Mouse (Mus musculus): Measurements from ENCODE around the gene Dennd4a. TPM values are rescaled to one million over a fixed set of nuclear protein-coding genes. Genes with fewer than 3 reads are reported as not detected.
"Not testable (repeated sequence)": the region's sequence is repeated elsewhere in the genome, so short reads cannot be mapped to it uniquely, and the experiment has no call there.

The Dennd4a gene
- polyA plus RNA-seq, 1 experiment from 2014 or later: 14.1 TPM

DNA sequence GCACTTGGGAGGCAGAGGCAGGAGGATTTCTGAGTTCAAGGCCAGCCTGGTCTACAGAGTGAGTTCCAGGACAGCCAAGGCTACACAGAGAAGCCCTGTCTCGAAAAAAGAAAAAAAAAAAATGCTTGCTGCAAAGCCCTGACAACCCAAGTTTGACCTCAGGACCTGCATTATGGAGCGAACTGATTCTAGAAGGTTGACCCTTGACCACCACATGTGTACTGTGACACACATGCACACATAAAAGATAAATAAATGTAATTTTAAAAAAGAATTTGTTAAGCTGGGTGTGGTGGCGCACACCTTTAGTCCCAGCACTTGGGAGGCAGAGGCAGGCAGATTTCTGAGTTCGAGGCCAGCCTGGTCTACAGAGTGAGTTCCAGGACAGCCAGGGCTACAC lies 8.5 kb downstream of the Dennd4a start:
- H3K9ac ChIP-seq (replicated peaks; ENCODE audit: low read length); H3K27me3 ChIP-seq (ENCODE audit: control insufficient read depth, insufficient read depth, low read length); H3K4me3 ChIP-seq (replicated peaks; ENCODE audit: low read depth, low read length); H3K9me3 ChIP-seq (ENCODE audit: control insufficient read depth, low read length); DNase-seq; H3K36me3 ChIP-seq (ENCODE audit: control insufficient read depth, insufficient read depth, low read length); H3K4me2 ChIP-seq (ENCODE audit: low read length); H3K4me1 ChIP-seq (ENCODE audit: control insufficient read depth, insufficient read depth, low read length); ATAC-seq (ENCODE audit: low FRiP score, low TSS enrichment); H3K27ac ChIP-seq (replicated peaks; ENCODE audit: low read depth, low read length): not testable (repeated sequence)
- WGBS: 96% methylated on average over 4 of the region's 4 CpGs

DNA sequence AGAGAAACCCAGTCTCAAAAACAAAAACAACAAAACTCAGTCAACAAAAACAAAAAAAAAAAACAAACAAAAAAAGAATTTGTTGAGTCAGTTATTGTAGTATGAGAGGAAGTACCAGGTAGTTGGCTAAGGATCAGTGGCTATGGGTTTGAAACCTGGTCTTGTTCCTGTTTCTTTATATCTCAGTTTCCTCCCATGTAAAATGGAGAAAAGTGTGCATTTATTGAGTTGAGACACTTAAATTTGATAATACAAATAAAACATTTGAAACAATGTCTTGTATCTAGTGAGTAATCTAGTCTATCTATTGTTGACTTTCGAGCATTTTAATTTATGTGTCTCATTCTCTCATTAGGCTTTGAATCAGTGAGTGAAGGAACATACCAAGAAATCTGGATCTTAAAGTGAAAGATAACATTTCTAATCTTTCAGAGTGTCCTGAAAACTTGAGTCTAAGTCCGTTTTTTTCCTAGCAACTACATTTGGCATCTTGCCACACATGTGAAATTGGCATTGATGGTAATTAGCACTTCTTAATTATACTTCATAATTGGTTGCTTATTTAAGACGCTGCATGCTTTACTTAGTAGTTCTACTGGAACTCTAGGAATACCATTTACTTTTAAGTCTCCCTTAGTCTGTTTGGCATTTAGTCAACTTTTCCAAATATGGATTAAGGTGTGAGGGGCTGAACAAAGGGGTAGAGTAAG lies 9.1 kb downstream of the Dennd4a start:
- Histone ChIP-seq H3K27me3 (ENCODE audit: control insufficient read depth, insufficient read depth, low read length) (no peaks in the 10 kb centered on the region), H3K4me3 (replicated peaks; ENCODE audit: low read depth, low read length) (no peak overlapping the region), H3K9ac (replicated peaks; ENCODE audit: low read length) (no peak overlapping the region), H3K4me1 (ENCODE audit: control insufficient read depth, insufficient read depth, low read length) (no peaks in the 10 kb centered on the region), H3K36me3 (ENCODE audit: control insufficient read depth, insufficient read depth, low read length) (no peaks in the 10 kb centered on the region), H3K27ac (replicated peaks; ENCODE audit: low read depth, low read length) (no peak overlapping the region), H3K4me2 (ENCODE audit: low read length) (no peak overlapping the region), H3K9me3 (ENCODE audit: control insufficient read depth, low read length) (no peaks in the 10 kb centered on the region)
- DNase-seq (no peak), ATAC-seq (ENCODE audit: low FRiP score, low TSS enrichment) (no peak)
- 86% methylated on average over 3 of the region's 3 CpGs for WGBS

DNA sequence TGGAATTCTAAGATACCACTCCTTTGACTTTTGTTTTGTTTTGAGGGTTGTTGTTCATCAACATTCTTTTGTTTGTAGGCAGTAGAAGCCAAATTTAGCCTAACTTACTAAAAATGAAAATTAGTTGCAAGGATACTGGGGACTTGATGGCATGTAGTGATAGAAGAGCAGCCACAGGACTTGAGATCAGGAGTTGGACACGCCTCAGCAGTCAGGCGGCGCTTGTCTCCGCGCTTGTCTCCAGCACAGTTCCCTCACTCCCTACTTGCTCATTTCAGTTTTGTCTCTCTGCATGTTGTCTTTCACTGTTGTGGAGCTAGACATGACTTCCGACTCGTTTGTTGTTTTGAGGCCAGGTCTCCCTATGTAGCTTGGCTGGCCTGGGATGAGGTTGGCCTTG lies 11.1 kb downstream of the Dennd4a start:
- no peak overlapping the region for H3K27ac ChIP-seq (replicated peaks; ENCODE audit: low read depth, low read length)
- ATAC-seq (ENCODE audit: low FRiP score, low TSS enrichment) (no peak), DNase-seq (no peak)
- H3K36me3 ChIP-seq (ENCODE audit: control insufficient read depth, insufficient read depth, low read length): no peaks in the 10 kb centered on the region
- H3K9me3 ChIP-seq (ENCODE audit: control insufficient read depth, low read length): no peaks in the 10 kb centered on the region
- H3K9ac ChIP-seq (replicated peaks; ENCODE audit: low read length): no peak overlapping the region
- no peaks in the 10 kb centered on the region for H3K27me3 ChIP-seq (ENCODE audit: control insufficient read depth, insufficient read depth, low read length)
- no peaks in the 10 kb centered on the region for H3K4me1 ChIP-seq (ENCODE audit: control insufficient read depth, insufficient read depth, low read length)
- no peak overlapping the region for H3K4me3 ChIP-seq (replicated peaks; ENCODE audit: low read depth, low read length)
- no peak overlapping the region for H3K4me2 ChIP-seq (ENCODE audit: low read length)
- WGBS: 70% methylated on average over 7 of the region's 7 CpGs

DNA sequence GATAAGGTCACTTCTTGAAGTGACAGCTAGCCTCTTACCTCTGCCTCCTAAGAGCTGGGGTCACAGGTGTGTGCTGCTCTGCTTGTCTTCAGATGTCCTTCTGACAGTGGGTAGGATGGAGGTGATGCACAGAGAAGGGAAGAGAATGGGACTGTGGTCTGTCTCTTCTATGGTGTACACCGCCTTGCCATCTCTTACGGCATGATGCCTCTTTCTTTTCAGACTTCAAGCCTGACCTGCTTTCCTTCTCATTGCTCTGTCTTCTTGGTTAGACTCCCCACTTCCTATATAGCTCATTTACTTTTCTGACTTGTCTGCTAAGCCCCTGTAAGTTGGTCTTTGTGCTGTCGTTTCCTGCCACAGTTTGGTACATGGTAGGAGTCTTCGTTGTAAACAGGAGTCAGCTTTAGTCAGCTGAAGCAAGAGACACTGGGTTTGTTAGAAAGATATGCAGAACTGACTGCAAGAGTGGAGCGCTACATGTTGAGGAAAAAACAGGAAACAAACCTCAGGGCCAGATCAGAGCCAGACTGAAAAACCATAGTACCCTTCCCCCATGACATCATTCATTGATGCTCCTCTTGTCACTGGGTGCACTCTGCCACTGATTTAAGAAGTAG lies 13.4 kb downstream of the Dennd4a start:
- DNase-seq: no peak
- no peak overlapping the region for H3K4me2 ChIP-seq (ENCODE audit: low read length)
- no peak overlapping the region for H3K4me3 ChIP-seq (replicated peaks; ENCODE audit: low read depth, low read length)
- H3K27me3 ChIP-seq (ENCODE audit: control insufficient read depth, insufficient read depth, low read length): no peaks in the 10 kb centered on the region
- WGBS: 85% methylated on average over 5 of the region's 5 CpGs
- H3K36me3 ChIP-seq (ENCODE audit: control insufficient read depth, insufficient read depth, low read length): no peaks in the 10 kb centered on the region
- no peaks in the 10 kb centered on the region for H3K4me1 ChIP-seq (ENCODE audit: control insufficient read depth, insufficient read depth, low read length)
- no peak for ATAC-seq (ENCODE audit: low FRiP score, low TSS enrichment)
- H3K9ac ChIP-seq (replicated peaks; ENCODE audit: low read length): no peak overlapping the region
- H3K9me3 ChIP-seq (ENCODE audit: control insufficient read depth, low read length): no peaks in the 10 kb centered on the region
- no peak overlapping the region for H3K27ac ChIP-seq (replicated peaks; ENCODE audit: low read depth, low read length)

DNA sequence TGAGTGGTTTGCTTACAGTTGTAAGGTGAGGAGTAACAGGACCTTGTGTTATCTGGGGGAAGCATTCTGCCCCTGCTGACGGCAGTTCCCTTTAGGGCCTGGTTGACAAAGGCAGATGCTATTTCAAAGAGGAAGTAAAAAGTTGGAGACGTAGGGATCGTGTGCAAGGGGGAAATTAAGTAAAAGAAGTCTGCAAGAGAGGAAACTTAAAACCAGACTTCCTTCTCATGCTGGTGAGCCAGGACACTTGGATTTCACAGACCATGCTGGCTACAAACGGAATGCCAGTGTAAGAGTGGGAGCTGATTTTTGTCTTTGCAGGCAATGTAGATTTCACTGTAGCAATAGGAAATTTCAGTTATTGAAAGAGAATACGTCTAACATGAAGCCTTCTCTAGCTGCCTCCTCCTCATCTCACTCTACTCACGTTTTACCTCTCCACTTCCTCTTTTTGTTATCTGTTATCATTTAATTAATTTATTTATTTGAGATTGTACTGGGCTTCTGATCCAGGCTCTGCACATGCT lies 19.0 kb downstream of the Dennd4a start:
- Histone ChIP-seq H3K4me3 (replicated peaks; ENCODE audit: low read depth, low read length) (no peak overlapping the region), H3K9ac (replicated peaks; ENCODE audit: low read length) (no peak overlapping the region), H3K36me3 (ENCODE audit: control insufficient read depth, insufficient read depth, low read length) (no peaks in the 10 kb centered on the region), H3K4me1 (ENCODE audit: control insufficient read depth, insufficient read depth, low read length) (no peaks in the 10 kb centered on the region), H3K4me2 (ENCODE audit: low read length) (no peak overlapping the region), H3K9me3 (ENCODE audit: control insufficient read depth, low read length) (no peaks in the 10 kb centered on the region), H3K27ac (replicated peaks; ENCODE audit: low read depth, low read length) (no peak overlapping the region), H3K27me3 (ENCODE audit: control insufficient read depth, insufficient read depth, low read length) (no peaks in the 10 kb centered on the region)
- 78% methylated on average over 6 of the region's 6 CpGs for WGBS
- ATAC-seq (ENCODE audit: low FRiP score, low TSS enrichment): no peak
- no peak for DNase-seq

DNA sequence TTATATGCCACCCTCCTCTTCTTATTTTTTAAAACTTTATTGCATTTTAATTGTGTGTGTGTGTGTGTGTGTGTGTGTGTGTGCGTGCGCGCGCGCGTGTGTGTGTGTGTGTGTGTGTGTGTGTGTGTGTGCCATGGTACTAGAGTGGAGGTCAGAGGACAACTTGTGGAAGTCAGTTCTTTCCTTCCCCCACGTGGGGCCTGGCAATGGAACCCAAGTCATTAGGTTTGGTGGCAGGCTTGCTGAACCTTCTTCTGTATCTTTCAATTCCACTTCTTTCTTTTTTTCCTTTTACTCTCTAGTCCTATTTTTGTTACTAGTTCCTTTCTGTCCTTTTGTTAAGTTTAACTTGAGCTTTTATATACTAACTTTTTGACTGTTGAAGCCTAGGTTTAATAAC lies 19.5 kb downstream of the Dennd4a start:
- Histone ChIP-seq H3K27me3 (ENCODE audit: control insufficient read depth, insufficient read depth, low read length) (no peaks in the 10 kb centered on the region), H3K36me3 (ENCODE audit: control insufficient read depth, insufficient read depth, low read length) (0 out of 2 replicates have a peak, but pooled peaks cover under 1% of the 10 kb centered on the region), H3K27ac (replicated peaks; ENCODE audit: low read depth, low read length) (no peak overlapping the region), H3K4me2 (ENCODE audit: low read length) (no peak overlapping the region), H3K9ac (replicated peaks; ENCODE audit: low read length) (no peak overlapping the region), H3K9me3 (ENCODE audit: control insufficient read depth, low read length) (no peaks in the 10 kb centered on the region), H3K4me3 (replicated peaks; ENCODE audit: low read depth, low read length) (no peak overlapping the region), H3K4me1 (ENCODE audit: control insufficient read depth, insufficient read depth, low read length) (no peaks in the 10 kb centered on the region)
- WGBS: 93% methylated on average over 7 of the region's 7 CpGs
- DNase-seq (no peak), ATAC-seq (ENCODE audit: low FRiP score, low TSS enrichment) (no peak)

DNA sequence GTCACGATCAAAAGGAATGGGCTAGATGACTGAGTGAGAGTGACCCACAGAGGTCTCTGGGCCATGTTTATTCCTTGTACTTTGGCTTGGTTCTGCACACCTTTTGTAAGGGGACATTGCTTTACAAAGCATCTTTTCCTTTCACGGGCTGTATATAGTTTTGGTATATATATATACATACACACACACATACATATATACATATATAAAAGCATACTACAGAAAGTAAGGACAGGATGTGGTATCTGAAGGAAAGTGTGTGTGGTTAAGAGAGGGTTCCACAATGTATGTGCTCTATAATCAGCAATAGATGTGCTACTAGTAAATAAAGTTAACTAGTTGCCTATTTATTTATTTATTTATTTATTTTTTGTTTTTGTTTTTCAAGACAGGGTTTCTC lies 20.6 kb downstream of the Dennd4a start:
- Histone ChIP-seq H3K9me3 (ENCODE audit: control insufficient read depth, low read length) (no peaks in the 10 kb centered on the region), H3K36me3 (ENCODE audit: control insufficient read depth, insufficient read depth, low read length) (0 out of 2 replicates have a peak, but pooled peaks cover 4% of the 10 kb centered on the region), H3K9ac (replicated peaks; ENCODE audit: low read length) (no peak overlapping the region), H3K4me1 (ENCODE audit: control insufficient read depth, insufficient read depth, low read length) (no peaks in the 10 kb centered on the region), H3K4me3 (replicated peaks; ENCODE audit: low read depth, low read length) (no peak overlapping the region), H3K4me2 (ENCODE audit: low read length) (no peak overlapping the region), H3K27me3 (ENCODE audit: control insufficient read depth, insufficient read depth, low read length) (no peaks in the 10 kb centered on the region), H3K27ac (replicated peaks; ENCODE audit: low read depth, low read length) (no peak overlapping the region)
- DNase-seq (no peak), ATAC-seq (ENCODE audit: low FRiP score, low TSS enrichment) (no peak)
- WGBS: 92% methylated on average over 2 of the region's 2 CpGs

DNA sequence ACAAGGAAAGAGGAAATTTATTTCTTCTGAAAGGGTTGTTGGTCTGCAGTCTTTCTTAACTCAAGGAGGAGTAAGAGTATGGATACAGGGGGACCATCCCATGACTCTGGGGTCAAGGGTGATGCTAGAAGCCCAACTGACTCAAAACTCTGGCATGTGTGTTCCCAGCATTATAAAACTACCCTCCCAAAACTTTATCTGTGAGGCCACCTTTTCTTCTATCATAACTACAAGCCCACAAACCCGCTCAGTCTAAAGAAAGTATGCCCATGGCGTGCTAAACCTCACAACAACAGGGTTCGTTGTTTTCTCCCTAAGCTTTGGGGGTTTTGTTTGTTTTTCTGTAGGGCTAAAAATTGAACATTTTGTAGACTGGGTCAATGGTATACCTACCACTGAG lies 23.3 kb downstream of the Dennd4a start:
- no peaks in the 10 kb centered on the region for H3K27me3 ChIP-seq (ENCODE audit: control insufficient read depth, insufficient read depth, low read length)
- no peaks in the 10 kb centered on the region for H3K9me3 ChIP-seq (ENCODE audit: control insufficient read depth, low read length)
- no peaks in the 10 kb centered on the region for H3K4me1 ChIP-seq (ENCODE audit: control insufficient read depth, insufficient read depth, low read length)
- no peak overlapping the region for H3K27ac ChIP-seq (replicated peaks; ENCODE audit: low read depth, low read length)
- 0 out of 2 replicates have a peak, but pooled peaks cover 4% of the 10 kb centered on the region for H3K36me3 ChIP-seq (ENCODE audit: control insufficient read depth, insufficient read depth, low read length)
- H3K4me3 ChIP-seq (replicated peaks; ENCODE audit: low read depth, low read length): no peak overlapping the region
- WGBS: 95% methylated on average over 3 of the region's 3 CpGs
- no peak overlapping the region for H3K4me2 ChIP-seq (ENCODE audit: low read length)
- DNase-seq (no peak), ATAC-seq (ENCODE audit: low FRiP score, low TSS enrichment) (no peak)
- no peak overlapping the region for H3K9ac ChIP-seq (replicated peaks; ENCODE audit: low read length)

DNA sequence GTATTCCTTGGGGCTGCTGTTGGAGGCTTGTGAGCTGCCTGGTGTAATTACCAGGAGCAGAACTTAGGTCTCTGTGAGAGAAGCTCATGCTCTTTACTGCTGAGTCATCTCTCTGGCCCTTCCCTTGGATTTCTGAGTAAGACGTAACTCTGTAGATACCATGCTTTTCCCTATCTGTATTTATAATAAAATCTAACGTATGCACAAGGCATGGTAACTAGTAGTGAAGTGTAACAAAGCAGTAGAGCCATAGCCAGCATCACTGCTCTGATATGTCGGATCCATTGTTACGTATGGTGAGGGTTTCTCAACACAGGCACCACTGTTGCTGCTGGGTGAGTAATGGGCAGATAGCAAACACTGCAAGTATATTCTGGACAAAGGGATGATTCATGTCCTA lies 34.2 kb downstream of the Dennd4a start:
- ATAC-seq (ENCODE audit: low FRiP score, low TSS enrichment): no peak

More for the DNA sequence above, 34.2 kb downstream of the Dennd4a start:
- H3K4me1 ChIP-seq (ENCODE audit: control insufficient read depth, insufficient read depth, low read length): no peaks in the 10 kb centered on the region
- no peak for DNase-seq
- no peak overlapping the region for H3K4me3 ChIP-seq (replicated peaks; ENCODE audit: low read depth, low read length)
- no peak overlapping the region for H3K9ac ChIP-seq (replicated peaks; ENCODE audit: low read length)
- no peak overlapping the region for H3K4me2 ChIP-seq (ENCODE audit: low read length)
- no peak overlapping the region for H3K27ac ChIP-seq (replicated peaks; ENCODE audit: low read depth, low read length)
- H3K9me3 ChIP-seq (ENCODE audit: control insufficient read depth, low read length): no peaks in the 10 kb centered on the region
- peaks cover 21% of the 10 kb centered on the region for H3K36me3 ChIP-seq (ENCODE audit: control insufficient read depth, insufficient read depth, low read length)
- H3K27me3 ChIP-seq (ENCODE audit: control insufficient read depth, insufficient read depth, low read length): no peaks in the 10 kb centered on the region
- WGBS: 93% methylated on average over 4 of the region's 4 CpGs

Data from midbrain, embryonic 14.5 days (tissue).